Mouse (Mus musculus) Patski (cell line): ENCODE measurements at regions not wholly inside any gene's neighbourhood (a gene's known extent, or its start where the extent isn't known, plus 50 kb on each side); places are given as distances from the start of the nearest gene placed in this dataset.
A peak's percentile ranks its signal among the peaks of the same experiment; 100 is the strongest.

Source experiments
- ATAC-seq: fragments of 100-300 bp; one replicate; pipeline ENCODE4 v1.8.0; 2021
- CTCF ChIA-PET: fragments of 350-600 bp; sonication (Branson Sonifier 250); formaldehyde crosslinking; loops from one replicate; lab custom pipeline; 2022; ENCODE audit warnings: inconsistent platforms; lab: Charles Lee
- POLR2A ChIA-PET: fragments of 350-600 bp; sonication (Branson Sonifier 250); formaldehyde crosslinking; loops from one replicate; lab custom pipeline; 2022; ENCODE audit warnings: antibody characterized with exemption, inconsistent platforms; lab: Charles Lee
- DNase-seq: peaks from one replicate; pipeline ENCODE4 v3.0.0-alpha.2; 2011; ENCODE audit warnings: low read depth, low spot score
- H3K27me3 ChIP-seq: fragments of 371-371 bp; one replicate; pipeline ENCODE4 v1.5.1; 2021
- CTCF ChIP-seq: fragments of 100-300 bp; IDR thresholded peaks from one replicate; pipeline ENCODE4 v1.5.1; 2021
- in situ Hi-C: fragments of 300-500 bp; cut with MboI; formaldehyde crosslinking; loops from 3 replicates; pipeline ENCODE4 v1.11.1; 2018; ENCODE audit warnings: low pct_unique_long_range_greater_than_20kb, mixed read lengths

DNA sequence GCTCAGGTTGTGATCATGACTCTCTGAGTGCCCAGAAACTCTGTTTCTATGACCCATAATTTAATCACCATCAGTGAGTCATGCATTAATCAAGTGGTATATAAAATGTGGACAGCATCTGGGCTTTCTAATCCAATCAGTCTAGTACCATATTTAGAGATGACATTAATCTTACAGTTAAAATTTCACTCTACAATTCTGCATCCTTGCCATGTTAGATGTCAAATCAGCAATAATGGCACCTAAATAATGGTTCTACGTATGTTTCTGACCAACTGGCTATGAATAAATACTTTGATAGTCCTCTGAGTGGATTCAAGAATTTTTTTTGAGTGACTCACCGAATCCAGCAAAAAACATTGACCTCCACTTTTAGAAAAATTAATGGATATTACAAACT lies 383.0 kb upstream of the Gm12666 start:
- DNase-seq (no peak), ATAC-seq (no peak)
- POLR2A ChIA-PET = no interaction called here

DNA sequence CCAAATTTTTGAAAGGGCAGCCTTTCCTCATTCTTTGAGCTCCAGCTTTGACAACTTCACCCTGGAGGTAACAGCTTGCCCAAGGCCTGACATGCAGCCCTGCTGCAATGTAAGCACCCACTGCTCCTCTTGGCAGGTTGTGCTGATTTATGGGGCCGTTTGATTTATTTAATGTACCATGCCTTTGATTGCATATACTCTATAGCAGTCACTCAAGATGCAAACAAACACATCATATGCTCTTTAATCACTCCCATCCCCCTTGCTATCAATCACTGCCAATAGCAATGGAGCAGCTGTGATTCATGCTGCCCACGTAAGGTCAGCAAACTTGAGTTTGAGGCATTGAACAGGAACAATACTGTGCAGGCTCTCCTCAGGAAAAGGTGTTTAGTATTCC lies 373.8 kb upstream of the Gm12666 start:
- ChIA-PET POLR2A (no interaction called here), CTCF (no interaction called here)
- ATAC-seq = no peak
- DNase-seq = no peak
- H3K27me3 ChIP-seq = no peaks in the 10 kb centered on the region
- in situ Hi-C loops = no loop called here
- no peak for TF ChIP-seq CTCF

More for the DNA sequence above, 383.0 kb upstream of the Gm12666 start:
- CTCF ChIA-PET = no interaction called here
- no peaks in the 10 kb centered on the region for H3K27me3 ChIP-seq
- TF ChIP-seq CTCF = no peak
- in situ Hi-C loops = no loop called here

DNA sequence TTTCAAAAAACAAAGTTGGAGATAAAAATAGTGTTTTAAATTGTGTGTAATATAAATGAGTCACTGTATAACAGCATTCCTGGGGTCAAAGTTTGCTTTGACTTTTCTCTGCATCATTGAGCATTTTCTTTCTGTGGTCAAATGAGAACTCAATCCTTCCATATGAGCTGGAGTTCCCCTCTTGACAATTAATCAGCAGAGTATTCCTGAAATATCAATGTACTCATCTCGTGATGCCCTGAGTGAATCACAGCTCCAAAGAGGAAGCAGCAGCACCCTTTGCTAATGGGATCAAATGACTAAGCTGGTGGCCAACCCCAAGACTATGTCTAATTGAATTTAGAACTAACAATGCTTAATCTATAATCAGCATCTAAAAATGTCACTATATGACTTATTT lies 363.6 kb upstream of the Gm12666 start:
- ATAC-seq (peak; percentile 51), DNase-seq (peak; percentile 27)
- TF ChIP-seq CTCF = no peak
- in situ Hi-C loops = no loop called here
- ChIA-PET CTCF (no interaction called here), POLR2A (no interaction called here)
- no peaks in the 10 kb centered on the region for H3K27me3 ChIP-seq

DNA sequence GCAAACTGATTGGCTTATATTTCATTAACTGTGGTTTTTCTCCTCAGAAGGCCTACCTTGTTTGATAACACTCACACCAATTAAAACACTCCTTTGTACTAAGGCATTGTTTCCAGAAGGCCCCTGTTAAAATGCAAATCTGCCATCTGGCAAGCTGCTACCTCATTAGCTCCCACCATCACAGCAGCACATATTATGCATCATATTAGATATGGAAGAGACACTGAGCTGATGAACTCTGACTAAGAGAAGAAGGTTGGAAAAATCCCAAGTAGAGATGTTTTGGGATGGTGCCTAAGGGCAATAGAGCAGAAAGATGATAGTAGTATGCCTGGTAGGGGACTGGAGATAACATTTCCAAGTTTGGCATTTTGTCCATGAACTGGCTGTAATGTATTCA lies 350.5 kb upstream of the Gm12666 start:
- in situ Hi-C loops = no loop called here
- H3K27me3 ChIP-seq = no peaks in the 10 kb centered on the region
- POLR2A ChIA-PET = no interaction called here
- no peak for ATAC-seq
- DNase-seq = no peak
- TF ChIP-seq CTCF = no peak
- CTCF ChIA-PET = no interaction called here

DNA sequence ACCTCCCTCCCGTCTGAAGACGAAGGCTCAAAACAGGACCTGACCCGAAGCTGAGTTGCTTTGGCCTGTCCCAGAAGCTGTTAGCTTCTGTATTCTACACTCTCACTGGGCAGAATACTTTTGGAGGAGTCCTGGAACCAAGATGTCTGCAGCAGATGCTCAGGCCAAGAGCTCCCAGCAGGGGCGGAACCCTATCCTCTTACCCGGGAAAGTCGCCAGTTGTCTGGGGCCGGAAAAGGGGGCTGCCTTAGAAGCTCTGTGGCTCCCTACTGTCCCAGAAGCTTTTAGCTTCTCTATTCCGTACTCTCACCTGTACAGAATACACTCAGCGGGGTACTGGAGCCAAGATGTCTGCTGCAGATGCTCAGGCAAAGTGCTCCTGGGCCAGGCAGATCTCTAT lies 346.7 kb upstream of the Gm12666 start:
- H3K27me3 ChIP-seq = no peaks in the 10 kb centered on the region
- ChIA-PET POLR2A (no interaction called here), CTCF (no interaction called here)
- ATAC-seq (no peak), DNase-seq (no peak)
- in situ Hi-C loops = no loop called here
- TF ChIP-seq CTCF = no peak

DNA sequence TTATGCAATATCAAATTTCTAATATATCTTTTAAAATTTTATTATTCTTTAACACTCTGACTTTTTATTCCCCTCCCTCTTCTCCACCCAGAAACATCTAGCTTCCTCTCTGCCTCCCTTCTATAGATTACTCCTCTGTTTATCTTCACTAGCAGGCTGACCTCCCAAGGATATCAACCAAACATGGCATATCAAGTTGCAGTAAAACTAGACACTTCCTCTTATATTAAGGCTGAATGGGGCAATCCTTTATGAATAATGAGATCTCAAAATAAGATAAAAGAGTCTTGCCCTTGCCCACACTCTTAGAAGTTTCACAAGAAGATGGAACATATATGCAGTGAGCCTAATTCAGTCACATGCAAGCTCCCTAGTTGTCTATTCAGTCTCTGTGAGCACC lies 310.5 kb upstream of the Gm12666 start:
- no peak for DNase-seq
- no peak for TF ChIP-seq CTCF
- POLR2A ChIA-PET = no interaction called here
- CTCF ChIA-PET = no interaction called here
- no peak for ATAC-seq
- H3K27me3 ChIP-seq = no peaks in the 10 kb centered on the region
- in situ Hi-C loops = no loop called here

DNA sequence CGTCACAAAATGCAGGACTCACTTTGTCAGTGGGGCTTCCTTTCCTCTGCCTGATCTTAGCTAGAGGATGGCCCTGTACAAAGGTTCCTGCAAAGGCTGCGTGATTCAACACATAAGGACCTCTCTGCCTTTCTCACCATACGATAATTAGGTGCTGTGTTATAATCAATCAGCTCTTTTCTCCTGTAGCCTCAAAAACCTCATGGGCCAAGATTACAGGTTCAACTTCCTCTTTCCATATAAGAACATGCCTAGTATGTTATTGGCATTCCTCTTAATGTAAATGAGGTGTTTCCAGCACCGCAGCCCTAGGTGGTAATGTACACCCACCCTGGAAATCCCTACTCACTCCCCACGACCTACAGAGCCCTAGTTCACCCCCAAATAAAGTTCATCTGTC lies 308.6 kb upstream of the Gm12666 start:
- in situ Hi-C loops = no loop called here
- ChIA-PET CTCF (no interaction called here), POLR2A (no interaction called here)
- DNase-seq (no peak), ATAC-seq (no peak)
- TF ChIP-seq CTCF = no peak
- no peaks in the 10 kb centered on the region for H3K27me3 ChIP-seq

DNA sequence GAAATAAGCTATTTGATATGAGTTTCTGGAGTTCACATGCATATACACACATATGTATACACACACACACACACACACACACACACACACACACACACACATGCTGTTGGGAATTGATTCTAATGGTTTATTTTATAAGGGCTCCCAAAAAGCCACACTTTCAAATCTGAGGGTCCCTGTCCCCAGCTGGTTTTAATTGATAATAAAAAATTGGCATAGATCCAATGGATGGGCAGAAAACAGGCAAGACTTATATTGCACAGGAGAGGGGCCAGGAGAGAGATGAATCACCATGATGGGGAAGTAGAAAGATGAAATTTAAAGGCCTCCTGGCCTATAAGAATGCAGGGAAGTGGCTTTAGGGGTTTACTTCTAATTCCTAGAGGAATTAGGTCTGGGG lies 295.1 kb upstream of the Gm12666 start:
- DNase-seq = no peak

DNA sequence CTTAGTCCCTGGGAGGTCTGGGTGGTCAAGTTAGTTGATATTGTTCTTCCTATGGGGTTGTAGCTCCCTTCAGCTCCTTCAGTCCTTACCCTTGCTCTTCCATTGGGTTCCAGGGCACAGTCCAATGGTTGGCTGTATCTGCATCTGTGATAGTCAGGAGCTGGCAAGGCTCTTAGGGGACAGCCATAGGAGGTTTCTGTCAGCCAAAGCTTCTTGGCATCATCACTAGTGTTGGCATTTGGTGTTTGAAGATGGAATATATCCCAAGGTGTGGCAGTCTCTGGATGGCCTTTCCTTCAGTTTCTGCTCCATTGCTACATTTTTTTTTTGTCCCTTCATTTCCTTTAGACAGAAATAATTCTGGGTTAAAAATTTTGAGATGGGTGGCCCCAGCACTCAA lies 266.6 kb upstream of the Gm12666 start:
- ChIA-PET CTCF (no interaction called here), POLR2A (no interaction called here)
- TF ChIP-seq CTCF = no peak
- H3K27me3 ChIP-seq = no peaks in the 10 kb centered on the region
- in situ Hi-C loops = no loop called here
- ATAC-seq = no peak
- DNase-seq = no peak

More for the DNA sequence above, 295.1 kb upstream of the Gm12666 start:
- ChIA-PET POLR2A (interaction anchor here (0.6 kb wide), 1 partner anchor 116 kb away, joined by 3 read pairs; no protein-coding TSS in a partner anchor), CTCF (no interaction called here)
- no peaks in the 10 kb centered on the region for H3K27me3 ChIP-seq
- in situ Hi-C loops = no loop called here
- no peak for TF ChIP-seq CTCF
- ATAC-seq = no peak
